In genomic region chr10:94962005-94962404, GRCm38 (mm10) we compare ENCODE assay signal across 23 mouse cellular contexts. TPM values are rescaled to one million over a fixed set of nuclear protein-coding genes. Genes with fewer than 3 reads are reported as not detected.
DNase-seq lines count a peak whose midpoint lies in the region; ATAC-seq and TF ChIP-seq lines count a peak whose summit lies in the region.
"Had no signal": no experiment of that assay in that cellular context is flagged by ENCODE, and none has a peak within 500 bp of the region (broad histone marks: within the 10 kb centered on the region; RNA-seq: fewer than 3 reads in every experiment).

No protein-coding gene starts in this region.

- TF ChIP-seq CTCF in forebrain, postnatal 0 days (IDR thresholded peaks at IDR 0.05; ENCODE audit: low read depth) = no peak

- 76% methylated on average over 10 of the region's 10 CpGs for WGBS in forebrain, postnatal 0 days
- WGBS in forebrain, embryonic 11.5 days = 79% methylated on average over 10 of the region's 10 CpGs
- WGBS in neural tube, embryonic 14.5 days = 80% methylated on average over 10 of the region's 10 CpGs

- ATAC-seq in forebrain, postnatal 0 days = 0 out of 2 replicates have a peak, but pooled peaks have one; percentile 8
- ATAC-seq in forebrain, embryonic 11.5 days (replicated peaks; ENCODE audit: low FRiP score) = no peak
- peak; percentile 34; the same call in 1 of the 2 replicates for ATAC-seq in neural tube, embryonic 14.5 days (ENCODE audit: low read depth)
- peak; percentile 67 for ATAC-seq in megakaryocyte progenitor cell, adult 5-6 weeks (replicated peaks; ENCODE audit: poor library complexity)
- ATAC-seq: forebrain, embryonic 14.5 days; inflammation-experienced regulatory T-cells, adult 6 months; midbrain, embryonic 13.5 days had no signal

- H3K4me2 ChIP-seq in forebrain, postnatal 0 days (ENCODE audit: low read depth) = no peak overlapping the region
- H3K4me2 ChIP-seq in forebrain, embryonic 11.5 days (ENCODE audit: low read depth, low read length, severe bottlenecking) = no peak overlapping the region
- no peak overlapping the region for H3K4me2 ChIP-seq in neural tube, embryonic 14.5 days (ENCODE audit: low read depth, low read length)
- H3K4me2 ChIP-seq: embryonic facial prominence, embryonic 12.5 days; kidney, embryonic 15.5 days; limb, embryonic 12.5 days; midbrain, embryonic 13.5 days; stomach, embryonic 15.5 days had no signal

- H3K4me1 ChIP-seq in forebrain, postnatal 0 days (ENCODE audit: insufficient read depth) = no peaks in the 10 kb centered on the region
- H3K4me1 ChIP-seq in forebrain, embryonic 11.5 days (replicated peaks; ENCODE audit: control insufficient read depth, insufficient read depth, low read length) = no peaks in the 10 kb centered on the region
- no peaks in the 10 kb centered on the region for H3K4me1 ChIP-seq in neural tube, embryonic 14.5 days (ENCODE audit: control insufficient read depth, insufficient read depth, low read length)
- H3K4me1 ChIP-seq: embryonic facial prominence, embryonic 12.5 days; heart, embryonic 10.5 days; kidney, embryonic 15.5 days; limb, embryonic 12.5 days; midbrain, embryonic 13.5 days; stomach, embryonic 15.5 days had no signal

- DNase-seq in forebrain, postnatal 0 days = no peak
- no peak for DNase-seq in forebrain, embryonic 11.5 days (ENCODE audit: low spot score)
- DNase-seq in neural tube, embryonic 10.5 days (ENCODE audit: extremely low spot score, low spot score) = no peak
- no peak for DNase-seq in heart, postnatal 36 days
- no peak for DNase-seq in thymus, adult 18-20 months
- no peak for DNase-seq in left cerebral cortex, postnatal 10 days (ENCODE audit: extremely low spot score in 1 of 2, low spot score in 2 of 2)
- DNase-seq: adrenal gland, adult 2 months; cerebellum, adult 9-11 months; kidney, postnatal 4 days; lung, adult 18-20 months; right cerebral cortex, postnatal 25 days; thymus, postnatal 14 days had no signal

- no peaks in the 10 kb centered on the region for H3K36me3 ChIP-seq in forebrain, postnatal 0 days (ENCODE audit: insufficient read depth)
- H3K36me3 ChIP-seq in forebrain, embryonic 11.5 days (ENCODE audit: control insufficient read depth, insufficient read depth, low read length) = no peaks in the 10 kb centered on the region
- no peaks in the 10 kb centered on the region for H3K36me3 ChIP-seq in neural tube, embryonic 14.5 days (ENCODE audit: control insufficient read depth, insufficient read depth, low read length)
- H3K36me3 ChIP-seq: embryonic facial prominence, embryonic 12.5 days; heart, embryonic 10.5 days; kidney, embryonic 15.5 days; limb, embryonic 12.5 days; midbrain, embryonic 13.5 days; stomach, embryonic 15.5 days had no signal

- H3K4me3 ChIP-seq in forebrain, postnatal 0 days (ENCODE audit: low read depth, low read length) = no peak overlapping the region
- H3K4me3 ChIP-seq in forebrain, embryonic 11.5 days (ENCODE audit: low read depth, low read length) = no peak overlapping the region
- no peak overlapping the region for H3K4me3 ChIP-seq in neural tube, embryonic 14.5 days (ENCODE audit: low read depth, low read length)
- H3K4me3 ChIP-seq: embryonic facial prominence, embryonic 12.5 days; erythroblast, embryonic 14.5 days; heart, embryonic 10.5 days; kidney, embryonic 15.5 days; limb, embryonic 12.5 days; midbrain, embryonic 13.5 days; stomach, embryonic 15.5 days had no signal

- intact Hi-C loops in heart, postnatal 36 days (cut with DNase I) = no loop called here
- intact Hi-C loops in left cerebral cortex, postnatal 10 days (cut with DNase I) = no loop called here

- no peaks in the 10 kb centered on the region for H3K27me3 ChIP-seq in forebrain, postnatal 0 days (ENCODE audit: insufficient read depth, low read length)
- H3K27me3 ChIP-seq in forebrain, embryonic 11.5 days (ENCODE audit: control insufficient read depth, insufficient read depth, low read length) = no peaks in the 10 kb centered on the region
- H3K27me3 ChIP-seq in neural tube, embryonic 14.5 days (ENCODE audit: control insufficient read depth, insufficient read depth, low read length) = no peaks in the 10 kb centered on the region
- H3K27me3 ChIP-seq: embryonic facial prominence, embryonic 12.5 days; limb, embryonic 12.5 days; stomach, embryonic 15.5 days had no signal

- H3K27ac ChIP-seq in forebrain, postnatal 0 days (ENCODE audit: low read depth, low read length) = no peak overlapping the region
- H3K27ac ChIP-seq in forebrain, embryonic 11.5 days (ENCODE audit: low read depth, low read length) = no peak overlapping the region
- H3K27ac ChIP-seq in neural tube, embryonic 14.5 days (ENCODE audit: low read depth, low read length) = no peak overlapping the region
- H3K27ac ChIP-seq: embryonic facial prominence, embryonic 12.5 days; heart, embryonic 10.5 days; kidney, embryonic 15.5 days; limb, embryonic 12.5 days; midbrain, embryonic 13.5 days; stomach, embryonic 15.5 days had no signal

- H3K9ac ChIP-seq in forebrain, postnatal 0 days = no peak overlapping the region
- no peak overlapping the region for H3K9ac ChIP-seq in forebrain, embryonic 11.5 days (ENCODE audit: low read length)
- no peak overlapping the region for H3K9ac ChIP-seq in neural tube, embryonic 14.5 days (replicated peaks; ENCODE audit: low read depth, low read length)
- H3K9ac ChIP-seq: embryonic facial prominence, embryonic 12.5 days; kidney, embryonic 15.5 days; limb, embryonic 12.5 days; midbrain, embryonic 13.5 days; stomach, embryonic 15.5 days had no signal

- H3K9me3 ChIP-seq in forebrain, postnatal 0 days (ENCODE audit: low read length) = no peaks in the 10 kb centered on the region
- no peaks in the 10 kb centered on the region; the same call in 1 of the 2 replicates for H3K9me3 ChIP-seq in forebrain, embryonic 11.5 days (ENCODE audit: control insufficient read depth, low read length)
- no peaks in the 10 kb centered on the region for H3K9me3 ChIP-seq in neural tube, embryonic 14.5 days (ENCODE audit: control insufficient read depth, low read length)
- H3K9me3 ChIP-seq: embryonic facial prominence, embryonic 12.5 days; heart, embryonic 10.5 days; midbrain, embryonic 13.5 days; stomach, embryonic 15.5 days had no signal

RNA-seq across cellular contexts. Expression of gene Plxnc1, which starts 17.4 kb away (rescaled TPM):
- 47.9 and 70.2 TPM in 2 replicates for total RNA-seq in forebrain, postnatal 0 days (2014; rRNA removed)
- 5.8 and 11.5 TPM in 2 replicates for polyA plus RNA-seq in forebrain, postnatal 0 days (2015; fragmentation: Nextera tagmentation; extraction: Ambion mirVana)
- polyA plus RNA-seq in forebrain, embryonic 11.5 days (2014; fragmentation: Nextera tagmentation; extraction: Ambion mirVana) = 7.5 and 8.0 TPM in 2 replicates
- polyA plus RNA-seq in neural tube, embryonic 14.5 days (2014; fragmentation: Nextera tagmentation; extraction: Ambion mirVana) = 13.3 and 15.7 TPM in 2 replicates
- 15.6 and 28.8 TPM in 2 replicates for total RNA-seq in megakaryocyte progenitor cell, adult 5-6 weeks (2015)
- 10.6 and 16.6 TPM in 2 replicates for total RNA-seq in megakaryocyte progenitor cell, adult 5-6 weeks (2017)
- total RNA-seq in heart, postnatal 36 days (2021) = 1 to 10 TPM; 2.0 to 3.0 TPM
- total RNA-seq in left cerebral cortex, postnatal 10 days (2021) = 10 to 100 TPM; 45.4 to 46.8 TPM
